Mouse (Mus musculus) forebrain, postnatal 0 days (tissue): ENCODE data around the gene Wipf1. TPM values are rescaled to one million over a fixed set of nuclear protein-coding genes. Genes with fewer than 3 reads are reported as not detected.

Source experiments
- ATAC-seq: fragments of 200-750 bp; cut with Nextera tagmentation; 2 replicates; pipeline ENCODE4 v1.8.0; 2017; ENCODE audit warnings: mild to moderate bottlenecking, moderate library complexity
- DNase-seq: peaks from one replicate; pipeline ENCODE4 v3.0.0-alpha.2; 2015
- H3K27ac ChIP-seq: fragments of 300-500 bp; sonication (generic); 2 replicates; pipeline ENCODE4 v1.5.1; 2014; ENCODE audit warnings: low read depth, mild to moderate bottlenecking, antibody characterized with exemption, low read length, moderate library complexity, mixed read lengths
- H3K27me3 ChIP-seq: fragments of 300-500 bp; sonication (generic); 2 replicates; pipeline ENCODE4 v1.6.1; 2014; ENCODE audit warnings: mild to moderate bottlenecking, low read length, mixed read lengths; ENCODE audit not compliant: insufficient read depth
- H3K36me3 ChIP-seq: fragments of 300-500 bp; sonication (generic); 2 replicates; pipeline ENCODE4 v1.6.1; 2014; ENCODE audit warnings: mild to moderate bottlenecking, moderate library complexity; ENCODE audit not compliant: insufficient read depth
- H3K4me1 ChIP-seq: fragments of 300-500 bp; sonication (generic); 2 replicates; pipeline ENCODE4 v1.6.1; 2014; ENCODE audit warnings: antibody characterized with exemption; ENCODE audit not compliant: insufficient read depth
- H3K4me2 ChIP-seq: fragments of 300-500 bp; sonication (generic); 2 replicates; pipeline ENCODE4 v1.6.1; 2014; ENCODE audit warnings: low read depth, mild to moderate bottlenecking, moderate library complexity
- H3K4me3 ChIP-seq: fragments of 300-500 bp; sonication (generic); 2 replicates; pipeline ENCODE4 v1.5.1; 2014; ENCODE audit warnings: low read depth, low read length, mixed read lengths
- H3K9ac ChIP-seq: fragments of 300-500 bp; sonication (generic); 2 replicates; pipeline ENCODE4 v1.6.1; 2014; ENCODE audit warnings: mild to moderate bottlenecking
- H3K9me3 ChIP-seq: fragments of 300-500 bp; sonication (generic); 2 replicates; pipeline ENCODE4 v1.6.1; 2016; ENCODE audit warnings: low read length
- CTCF ChIP-seq: sonication (generic); IDR thresholded peaks from 2 replicates; pipeline ENCODE4 v1.5.1; 2016; ENCODE audit warnings: antibody characterized with exemption, control low read depth, low read depth
- WGBS: fragments of 180-500 bp; shearing (Covaris S2); extraction: QIAGEN DNeasy Blood & Tissue Kit; methylation state at CpG from one replicate; pipeline ENCODE4 v1.1.7; 2014; 5-methylcytosine and 5-hydroxymethylcytosine counted together
- polyA plus RNA-seq: library from polyadenylated mRNA; unstranded; fragments of >200 nt; fragmentation: Nextera tagmentation; extraction: Ambion mirVana; gene quantifications from 2 replicates; pipeline ENCODE4 v1.2.1, GENCODE M21; 2015
- total RNA-seq: library from RNA; depleted of rRNA; stranded (reverse); fragments of >200 nt; gene quantifications from 2 replicates; pipeline ENCODE4 v1.2.3, GENCODE M21; 2014

The Wipf1 gene
- total and polyA plus RNA-seq, 2 experiments from 2014 or later: 2.0 to 2.4 TPM

DNA sequence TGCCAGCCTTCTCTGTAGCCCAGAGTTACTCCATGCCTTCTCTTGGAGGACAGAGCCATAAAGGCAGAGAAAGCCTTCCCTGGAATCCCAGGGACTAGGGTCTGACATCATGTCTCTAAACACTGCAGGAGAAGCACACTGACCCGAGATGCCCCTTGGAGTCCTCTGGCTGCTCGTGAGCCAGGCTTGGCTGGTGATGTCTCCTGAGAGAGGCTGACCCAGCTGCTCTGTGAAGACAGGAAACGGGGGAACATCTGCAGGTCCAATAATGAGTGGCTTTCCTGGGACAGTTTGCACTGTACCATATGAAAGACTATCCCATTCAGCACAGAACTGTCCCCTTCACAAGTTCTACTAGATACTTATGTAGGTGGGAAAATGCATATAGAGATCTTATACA, 69.4 kb downstream of the Wipf1 start:
- H3K4me2 ChIP-seq: no peak overlapping the region
- DNase-seq: no peak
- WGBS: 79% methylated on average over 3 of the region's 3 CpGs

DNA sequence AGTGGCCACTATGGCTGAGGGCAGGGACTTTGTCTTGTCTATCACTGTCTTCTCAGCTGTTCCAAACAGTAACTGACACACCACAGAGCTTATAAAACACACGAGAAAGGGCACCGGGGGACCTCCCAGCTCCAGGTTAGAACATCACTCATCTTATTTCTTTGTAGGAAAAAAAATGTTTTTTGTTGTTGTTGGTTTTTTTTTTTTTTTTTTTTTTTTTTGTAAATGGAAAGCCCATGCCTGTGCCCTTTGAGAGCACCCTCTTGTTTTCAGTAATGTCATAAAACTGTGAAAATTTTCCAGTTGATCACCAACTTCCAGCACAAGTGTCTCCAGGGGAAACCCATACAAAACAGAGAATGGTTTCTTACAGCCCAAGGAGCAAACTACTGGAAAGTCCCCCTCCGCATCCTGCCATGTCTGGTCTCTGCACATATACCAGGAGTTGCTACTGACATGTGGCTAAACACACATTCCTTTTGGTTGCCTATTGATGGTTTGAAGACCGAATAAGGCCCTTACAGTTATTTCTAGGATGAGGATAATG, 69.9 kb downstream of the Wipf1 start:
- no peak for ATAC-seq
- WGBS: 90% methylated on average over 4 of the region's 4 CpGs

More for the DNA sequence above, 69.4 kb downstream of the Wipf1 start:
- H3K9me3 ChIP-seq: no peaks in the 10 kb centered on the region
- no peak overlapping the region for H3K4me3 ChIP-seq
- no peak overlapping the region for H3K27ac ChIP-seq
- no peaks in the 10 kb centered on the region for H3K36me3 ChIP-seq
- ATAC-seq: no peak
- no peak overlapping the region for H3K9ac ChIP-seq
- no peaks in the 10 kb centered on the region for H3K27me3 ChIP-seq
- no peak for TF ChIP-seq CTCF
- no peaks in the 10 kb centered on the region for H3K4me1 ChIP-seq

DNA sequence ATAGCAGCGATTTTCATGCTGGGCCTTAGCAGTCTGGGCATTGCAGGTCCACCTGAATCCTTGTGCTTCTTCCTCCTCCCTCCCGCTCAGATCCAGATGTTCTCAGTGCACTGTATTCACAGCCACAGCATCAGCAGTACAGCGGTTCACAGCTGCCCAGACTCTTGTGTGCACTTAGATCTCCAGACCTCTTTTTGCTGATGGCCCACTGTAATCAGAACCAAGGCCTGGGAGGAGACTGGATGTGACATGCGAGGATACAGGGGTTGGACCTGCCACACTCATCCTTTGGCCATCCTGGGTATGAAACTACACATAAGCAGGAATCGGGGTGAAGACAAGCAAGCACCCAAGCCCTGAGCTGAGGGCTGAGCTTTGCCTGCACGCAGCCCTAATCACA, 72.6 kb downstream of the Wipf1 start:
- Histone ChIP-seq H3K4me2 (no peak overlapping the region), H3K27me3 (no peaks in the 10 kb centered on the region), H3K36me3 (no peaks in the 10 kb centered on the region), H3K9ac (no peak overlapping the region), H3K4me3 (no peak overlapping the region), H3K27ac (no peak overlapping the region), H3K4me1 (no peaks in the 10 kb centered on the region), H3K9me3 (no peaks in the 10 kb centered on the region)
- 95% methylated on average over 6 of the region's 6 CpGs for WGBS
- no peak for ATAC-seq
- DNase-seq: no peak
- TF ChIP-seq CTCF: no peak

More for the DNA sequence above, 69.9 kb downstream of the Wipf1 start:
- no peak overlapping the region for H3K27ac ChIP-seq
- H3K4me1 ChIP-seq: no peaks in the 10 kb centered on the region
- no peak overlapping the region for H3K9ac ChIP-seq
- no peak overlapping the region for H3K4me3 ChIP-seq
- no peaks in the 10 kb centered on the region for H3K9me3 ChIP-seq
- TF ChIP-seq CTCF: no peak
- H3K27me3 ChIP-seq: no peaks in the 10 kb centered on the region
- H3K36me3 ChIP-seq: no peaks in the 10 kb centered on the region
- no peak overlapping the region for H3K4me2 ChIP-seq
- DNase-seq: no peak

- H3K4me1 ChIP-seq: no peaks in the 10 kb centered on the region
- 73% methylated on average over 3 of the region's 3 CpGs for WGBS
- no peak for ATAC-seq
- H3K4me2 ChIP-seq: no peak overlapping the region
- no peak overlapping the region for H3K4me3 ChIP-seq
- no peaks in the 10 kb centered on the region for H3K36me3 ChIP-seq
- no peaks in the 10 kb centered on the region for H3K9me3 ChIP-seq
- no peak overlapping the region for H3K27ac ChIP-seq
- TF ChIP-seq CTCF: no peak
- no peaks in the 10 kb centered on the region for H3K27me3 ChIP-seq
- no peak for DNase-seq
- no peak overlapping the region for H3K9ac ChIP-seq
Observed at GRCm38 (mm10) chr2:73456154-73456553, 73.4 kb downstream of the Wipf1 start.

- WGBS: 89% methylated on average over 4 of the region's 4 CpGs
- TF ChIP-seq CTCF: no peak
- Histone ChIP-seq H3K9me3 (no peaks in the 10 kb centered on the region), H3K27ac (no peak overlapping the region), H3K4me2 (no peak overlapping the region), H3K36me3 (no peaks in the 10 kb centered on the region), H3K4me1 (no peaks in the 10 kb centered on the region), H3K27me3 (no peaks in the 10 kb centered on the region), H3K4me3 (no peak overlapping the region), H3K9ac (no peak overlapping the region)
- ATAC-seq: no peak
- no peak for DNase-seq
Observed at GRCm38 (mm10) chr2:73455541-73455940, 74.0 kb downstream of the Wipf1 start.

- ATAC-seq: no peak
- DNase-seq: no peak
- H3K27ac ChIP-seq: no peak overlapping the region
- no peaks in the 10 kb centered on the region for H3K27me3 ChIP-seq
- H3K36me3 ChIP-seq: no peaks in the 10 kb centered on the region
- no peak overlapping the region for H3K4me2 ChIP-seq
- 96% methylated on average over 13 of the region's 13 CpGs for WGBS
- no peak overlapping the region for H3K9ac ChIP-seq
- TF ChIP-seq CTCF: no peak
- no peak overlapping the region for H3K4me3 ChIP-seq
- no peaks in the 10 kb centered on the region for H3K4me1 ChIP-seq
- H3K9me3 ChIP-seq: no peaks in the 10 kb centered on the region
Observed at GRCm38 (mm10) chr2:73454682-73455081, 74.9 kb downstream of the Wipf1 start.

DNA sequence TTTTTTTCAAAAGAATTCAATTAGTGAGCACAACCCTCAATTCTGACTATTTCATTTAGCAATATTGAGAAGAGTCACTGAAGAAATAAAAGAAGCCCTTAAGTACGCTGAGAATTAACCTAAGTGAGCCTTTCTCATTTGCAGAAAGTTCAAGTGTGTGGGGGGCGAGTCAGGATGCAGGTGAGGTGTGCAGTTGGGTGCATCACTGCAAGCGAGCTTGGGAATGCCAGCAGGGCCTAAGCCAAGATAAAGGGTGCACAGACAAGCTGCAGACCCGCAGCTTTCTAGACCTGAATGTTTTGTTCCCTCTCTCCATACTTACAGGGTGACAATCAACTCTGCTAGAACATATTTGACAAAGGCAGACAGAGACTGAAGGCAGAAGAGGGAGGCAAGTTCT, 75.3 kb downstream of the Wipf1 start:
- H3K36me3 ChIP-seq: no peaks in the 10 kb centered on the region
- 75% methylated on average over 4 of the region's 4 CpGs for WGBS
- no peak for TF ChIP-seq CTCF
- DNase-seq (no peak), ATAC-seq (no peak)
- H3K27ac ChIP-seq: no peak overlapping the region
- H3K4me2 ChIP-seq: no peak overlapping the region
- H3K9ac ChIP-seq: no peak overlapping the region
- no peaks in the 10 kb centered on the region for H3K4me1 ChIP-seq
- no peak overlapping the region for H3K4me3 ChIP-seq
- H3K9me3 ChIP-seq: no peaks in the 10 kb centered on the region
- no peaks in the 10 kb centered on the region for H3K27me3 ChIP-seq
